Mouse (Mus musculus) thymus, adult 2 months (tissue): Measurements from ENCODE around the gene Batf2. TPM values are rescaled to one million over a fixed set of nuclear protein-coding genes. Genes with fewer than 3 reads are reported as not detected.
"Not testable (repeated sequence)": the region's sequence is repeated elsewhere in the genome, so short reads cannot be mapped to it uniquely, and the experiment has no call there.

ENCODE experiments used
- DNase-seq: peaks from one replicate; pipeline ENCODE4 v3.0.0; 2021
- H3K27ac ChIP-seq: fragments of 200-500 bp; 2 replicates; pipeline ENCODE4 v1.5.1; 2012; ENCODE audit warnings: low read length, control low read depth; ENCODE audit not compliant: control insufficient read depth, insufficient read depth
- H3K27me3 ChIP-seq: fragments of 200-500 bp; 2 replicates; pipeline ENCODE4 v1.6.1; 2012; ENCODE audit warnings: mild to moderate bottlenecking, low read length, moderate library complexity, mixed read lengths; ENCODE audit not compliant: control insufficient read depth, insufficient read depth
- H3K36me3 ChIP-seq: fragments of 200-500 bp; 2 replicates; pipeline ENCODE4 v1.6.1; 2012; ENCODE audit warnings: mild to moderate bottlenecking, low read length, moderate library complexity; ENCODE audit not compliant: control insufficient read depth, insufficient read depth
- H3K4me1 ChIP-seq: fragments of 200-500 bp; replicated peaks from 2 replicates; pipeline ENCODE4 v1.6.1; 2012; ENCODE audit warnings: low read length; ENCODE audit not compliant: control insufficient read depth, insufficient read depth
- H3K4me3 ChIP-seq: fragments of 200-500 bp; 2 replicates; pipeline ENCODE4 v1.5.1; 2012; ENCODE audit warnings: mild to moderate bottlenecking, low read length, control low read depth, moderate library complexity; ENCODE audit not compliant: control insufficient read depth, insufficient read depth
- CTCF ChIP-seq: fragments of 200-500 bp; IDR thresholded peaks from 2 replicates; pipeline ENCODE4 v1.5.1; 2012; ENCODE audit warnings: mild to moderate bottlenecking, control low read depth, low read length, moderate library complexity, borderline replicate concordance; ENCODE audit not compliant: control insufficient read depth, poor library complexity, insufficient read depth; ENCODE audit errors: extremely low read depth
- POLR2A ChIP-seq: fragments of 200-500 bp; IDR thresholded peaks from 2 replicates; pipeline ENCODE4 v1.6.1; 2012; ENCODE audit warnings: mild to moderate bottlenecking, low read length, control low read depth, moderate library complexity; ENCODE audit not compliant: control insufficient read depth, poor library complexity, insufficient read depth; ENCODE audit errors: extremely low read depth
- WGBS: fragments of 180-500 bp; shearing (Covaris S2); methylation state at CpG from one replicate; pipeline ENCODE4 v1.1.7; 2018; 5-methylcytosine and 5-hydroxymethylcytosine counted together
- polyA plus RNA-seq: library from polyadenylated mRNA; depleted of rRNA; stranded (reverse); fragments of >200 nt; gene quantifications from 2 replicates; pipeline ENCODE4 v1.2.3, GENCODE M21; 2012

Gene Batf2
- polyA plus RNA-seq, 1 experiment = 4.6 TPM

- WGBS = 93% methylated on average over 8 of the region's 8 CpGs
Measured at GRCm38 (mm10) chr19:6123330-6123729, 17.5 kb upstream of the Batf2 start.

GRCm38 (mm10) chr19:6124898-6125297 is 15.9 kb upstream of the Batf2 start:
- Histone ChIP-seq H3K4me1 (peaks cover 3% of the 10 kb centered on the region), H3K36me3 (no peaks in the 10 kb centered on the region), H3K4me3 (no peak overlapping the region), H3K27me3 (no peaks in the 10 kb centered on the region), H3K27ac (no peak overlapping the region)
- no peak for DNase-seq
- WGBS = 91% methylated on average over 2 of the region's 2 CpGs
- TF ChIP-seq CTCF = no peak
- TF ChIP-seq POLR2A = no peak

More at GRCm38 (mm10) chr19:6123330-6123729, 17.5 kb upstream of the Batf2 start:
- DNase-seq = no peak
- H3K27ac ChIP-seq = no peak overlapping the region
- H3K27me3 ChIP-seq = no peaks in the 10 kb centered on the region
- TF ChIP-seq CTCF (no peak), POLR2A (no peak)
- H3K4me3 ChIP-seq = no peak overlapping the region
- H3K36me3 ChIP-seq = no peaks in the 10 kb centered on the region
- H3K4me1 ChIP-seq = no peaks in the 10 kb centered on the region; the same call in 1 of the 2 replicates

- no peaks in the 10 kb centered on the region for H3K27me3 ChIP-seq
- H3K27ac ChIP-seq = no peak overlapping the region
- peaks cover 3% of the 10 kb centered on the region for H3K4me1 ChIP-seq
- 34% methylated on average over 4 of the region's 4 CpGs for WGBS
- TF ChIP-seq CTCF (no peak), POLR2A (no peak)
- DNase-seq = peak; percentile 65
- no peak overlapping the region for H3K4me3 ChIP-seq
- no peaks in the 10 kb centered on the region for H3K36me3 ChIP-seq
Measured at GRCm38 (mm10) chr19:6126289-6126688, 14.5 kb upstream of the Batf2 start.

GRCm38 (mm10) chr19:6126789-6127580 is 13.8 kb upstream of the Batf2 start:
- Histone ChIP-seq H3K4me1 (peaks cover 3% of the 10 kb centered on the region), H3K27ac (peak overlapping the region; percentile 89; the same call in 1 of the 2 replicates), H3K27me3 (no peaks in the 10 kb centered on the region), H3K36me3 (no peaks in the 10 kb centered on the region), H3K4me3 (peak overlapping the region; percentile 63; the same call in 1 of the 2 replicates)
- no peak for DNase-seq
- 68% methylated on average over 10 of the region's 10 CpGs for whole genome bisulfite sequencing
- no peak for TF ChIP-seq POLR2A
- TF ChIP-seq CTCF = no peak

- TF ChIP-seq CTCF (peak; percentile 50; the same call in 1 of the 2 replicates), POLR2A (peak; percentile 66; the same call in 1 of the 2 replicates)
- no peaks in the 10 kb centered on the region for H3K27me3 ChIP-seq
- WGBS = under 1% methylated on average over 32 of the region's 32 CpGs
Measured at GRCm38 (mm10) chr19:6127760-6128341, 12.9 kb upstream of the Batf2 start, which contains the start of gene Snx15. TSS of gene Snx15 (minus strand) at chr19:6128304.

GRCm38 (mm10) chr19:6130414-6131128 is 10.2 kb upstream of the Batf2 start:
- not testable (repeated sequence) for H3K4me3 ChIP-seq, H3K27ac ChIP-seq, DNase-seq, H3K4me1 ChIP-seq, H3K27me3 ChIP-seq, H3K36me3 ChIP-seq
- 90% methylated on average over 7 of the region's 7 CpGs for WGBS

More at GRCm38 (mm10) chr19:6127760-6128341, 12.9 kb upstream of the Batf2 start, which contains the start of gene Snx15:
- no peaks in the 10 kb centered on the region for H3K36me3 ChIP-seq
- DNase-seq = peak; percentile 96
- peak within 1 kb of the TSS; percentile 89 for H3K27ac ChIP-seq
- peak within 1 kb of the TSS; percentile 63 for H3K4me3 ChIP-seq
- H3K4me1 ChIP-seq = peaks cover 3% of the 10 kb centered on the region
